Mouse (Mus musculus) cortical plate, adult 2 months (tissue): ENCODE data around the gene Zc3h12a.

ENCODE experiments used
- CTCF ChIP-seq: fragments of 200-500 bp; IDR thresholded peaks from 2 replicates; pipeline ENCODE4 v1.5.1; 2011; ENCODE audit warnings: mild to moderate bottlenecking, control low read depth, low read length; ENCODE audit not compliant: insufficient read depth; ENCODE audit errors: extremely low read depth
- POLR2A ChIP-seq: fragments of 200-500 bp; IDR thresholded peaks from 2 replicates; pipeline ENCODE4 v1.6.1; 2011; ENCODE audit warnings: mild to moderate bottlenecking, low read length, control low read depth; ENCODE audit not compliant: insufficient read depth; ENCODE audit errors: extremely low read depth

- TF ChIP-seq CTCF (no peak), POLR2A (no peak)
Measured at GRCm38 (mm10) chr4:125175591-125175990, 48.0 kb upstream of the Zc3h12a start.
